Mouse (Mus musculus): ENCODE data around the gene Igf2bp3. TPM values are rescaled to one million over a fixed set of nuclear protein-coding genes. Genes with fewer than 3 reads are reported as not detected.

The Igf2bp3 gene
- total RNA-seq, 2 experiments from 2014 or later, result 0.27 TPM; not detected in 1

GRCm38 (mm10) chr6:49219920-49220604, 5.3 kb upstream of the Igf2bp3 start:
- DNase-seq (ENCODE audit: extremely low spot score in 1 of 2, low spot score in 1 of 2), result no peak

- DNase-seq (ENCODE audit: extremely low spot score in 1 of 2, low spot score in 1 of 2), result no peak
Observed at GRCm38 (mm10) chr6:49219001-49219560, 4.3 kb upstream of the Igf2bp3 start.

- no peak for DNase-seq (ENCODE audit: extremely low spot score in 1 of 2, low spot score in 1 of 2)
Observed at GRCm38 (mm10) chr6:49218275-49218802, 3.6 kb upstream of the Igf2bp3 start.

- no peak for DNase-seq (ENCODE audit: extremely low spot score in 1 of 2, low spot score in 1 of 2)
Observed at GRCm38 (mm10) chr6:49217581-49218274, 3.0 kb upstream of the Igf2bp3 start.

GRCm38 (mm10) chr6:49216811-49217542, 2.2 kb upstream of the Igf2bp3 start:
- no peak for DNase-seq (ENCODE audit: extremely low spot score in 1 of 2, low spot score in 1 of 2)

GRCm38 (mm10) chr6:49215748-49216585, 1.2 kb upstream of the Igf2bp3 start:
- DNase-seq (ENCODE audit: extremely low spot score in 1 of 2, low spot score in 1 of 2), result no peak

GRCm38 (mm10) chr6:49214086-49214927, 450 bp downstream of the Igf2bp3 start:
- DNase-seq (ENCODE audit: extremely low spot score in 1 of 2, low spot score in 1 of 2), result no peak

- DNase-seq (ENCODE audit: extremely low spot score in 1 of 2, low spot score in 1 of 2), result no peak
Observed at GRCm38 (mm10) chr6:49213581-49214085, 1.1 kb downstream of the Igf2bp3 start.

- DNase-seq (ENCODE audit: extremely low spot score in 1 of 2, low spot score in 1 of 2), result no peak
Observed at GRCm38 (mm10) chr6:49212931-49213580, 1.7 kb downstream of the Igf2bp3 start.

GRCm38 (mm10) chr6:49212141-49212540, 2.6 kb downstream of the Igf2bp3 start:
- DNase-seq (ENCODE audit: extremely low spot score in 1 of 2, low spot score in 1 of 2), result no peak

GRCm38 (mm10) chr6:49211596-49211995, 3.2 kb downstream of the Igf2bp3 start:
- no peak for DNase-seq (ENCODE audit: extremely low spot score in 1 of 2, low spot score in 1 of 2)

GRCm38 (mm10) chr6:49209881-49210854, 4.6 kb downstream of the Igf2bp3 start:
- no peak for DNase-seq (ENCODE audit: extremely low spot score in 1 of 2, low spot score in 1 of 2)

GRCm38 (mm10) chr6:49208935-49209334, 5.8 kb downstream of the Igf2bp3 start:
- DNase-seq (ENCODE audit: extremely low spot score in 1 of 2, low spot score in 1 of 2), result no peak

GRCm38 (mm10) chr6:49208297-49208930, 6.3 kb downstream of the Igf2bp3 start:
- DNase-seq (ENCODE audit: extremely low spot score in 1 of 2, low spot score in 1 of 2), result no peak

GRCm38 (mm10) chr6:49206416-49206815, 8.3 kb downstream of the Igf2bp3 start:
- no peak for DNase-seq (ENCODE audit: extremely low spot score in 1 of 2, low spot score in 1 of 2)

GRCm38 (mm10) chr6:49195188-49195587, 19.6 kb downstream of the Igf2bp3 start:
- DNase-seq (ENCODE audit: extremely low spot score in 1 of 2, low spot score in 1 of 2), result no peak

- DNase-seq (ENCODE audit: extremely low spot score in 1 of 2, low spot score in 1 of 2), result no peak
Observed at GRCm38 (mm10) chr6:49194536-49194935, 20.2 kb downstream of the Igf2bp3 start.

Data from layer of hippocampus, postnatal 25 days (tissue).